Mouse (Mus musculus) midbrain, embryonic 14.5 days (tissue): Measurements from ENCODE around the gene Tldc2. TPM values are rescaled to one million over a fixed set of nuclear protein-coding genes. Genes with fewer than 3 reads are reported as not detected.

Source experiments
- ATAC-seq: fragments of 200-750 bp; cut with Nextera tagmentation; 2 replicates; pipeline ENCODE4 v1.8.0; 2017; ENCODE audit warnings: moderate number of reproducible peaks, moderate library complexity; ENCODE audit not compliant: low FRiP score, low TSS enrichment
- DNase-seq: peaks from one replicate; pipeline ENCODE4 v3.0.0-alpha.2; 2015
- H3K27ac ChIP-seq: fragments of 300-500 bp; sonication (generic); replicated peaks from 2 replicates; pipeline ENCODE4 v1.5.1; 2014; ENCODE audit warnings: mild to moderate bottlenecking, low read depth, low read length, moderate library complexity
- H3K27me3 ChIP-seq: fragments of 300-500 bp; sonication (generic); 2 replicates; pipeline ENCODE4 v1.6.1; 2014; ENCODE audit warnings: low read length, control low read depth, mixed read lengths; ENCODE audit not compliant: control insufficient read depth, insufficient read depth
- H3K36me3 ChIP-seq: fragments of 300-500 bp; sonication (generic); 2 replicates; pipeline ENCODE4 v1.6.1; 2014; ENCODE audit warnings: low read length, control low read depth; ENCODE audit not compliant: control insufficient read depth, insufficient read depth
- H3K4me1 ChIP-seq: fragments of 300-500 bp; sonication (generic); 2 replicates; pipeline ENCODE4 v1.6.1; 2014; ENCODE audit warnings: mild to moderate bottlenecking, antibody characterized with exemption, low read length, control low read depth; ENCODE audit not compliant: control insufficient read depth, insufficient read depth
- H3K4me2 ChIP-seq: fragments of 300-500 bp; sonication (generic); 2 replicates; pipeline ENCODE4 v1.6.1; 2014; ENCODE audit warnings: mild to moderate bottlenecking, low read length, moderate library complexity
- H3K4me3 ChIP-seq: fragments of 300-500 bp; sonication (generic); replicated peaks from 2 replicates; pipeline ENCODE4 v1.5.1; 2014; ENCODE audit warnings: low read depth, low read length
- H3K9ac ChIP-seq: fragments of 300-500 bp; sonication (generic); replicated peaks from 2 replicates; pipeline ENCODE4 v1.6.1; 2014; ENCODE audit warnings: mild to moderate bottlenecking, low read length, moderate library complexity
- H3K9me3 ChIP-seq: fragments of 300-500 bp; sonication (generic); 2 replicates; pipeline ENCODE4 v1.6.1; 2016; ENCODE audit warnings: low read length, control low read depth, mixed read lengths; ENCODE audit not compliant: control insufficient read depth
- WGBS: fragments of 180-500 bp; shearing (Covaris S2); extraction: QIAGEN DNeasy Blood & Tissue Kit; methylation state at CpG from one replicate; pipeline ENCODE4 v1.1.7; 2014; 5-methylcytosine and 5-hydroxymethylcytosine counted together
- polyA plus RNA-seq: library from polyadenylated mRNA; unstranded; fragments of >200 nt; fragmentation: Nextera tagmentation; extraction: Ambion mirVana; gene quantifications from 2 replicates; pipeline ENCODE4 v1.2.1, GENCODE M21; 2014

The Tldc2 gene
- polyA plus RNA-seq, 1 experiment from 2014 or later: not detected

GRCm38 (mm10) chr2:157095005-157095755 is 8.3 kb downstream of the Tldc2 start:
- Histone ChIP-seq H3K4me3 (no peak overlapping the region), H3K9ac (no peak overlapping the region; the same call in 1 of the 2 replicates), H3K9me3 (no peaks in the 10 kb centered on the region), H3K4me1 (no peaks in the 10 kb centered on the region), H3K27ac (no peak overlapping the region), H3K36me3 (peaks cover 5% of the 10 kb centered on the region; the same call in 1 of the 2 replicates), H3K27me3 (no peaks in the 10 kb centered on the region), H3K4me2 (no peak overlapping the region)
- no peak; the same call in 1 of the 2 replicates for ATAC-seq
- DNase-seq: peak; percentile 90
- WGBS: 64% methylated on average over 9 of the region's 9 CpGs

DNA sequence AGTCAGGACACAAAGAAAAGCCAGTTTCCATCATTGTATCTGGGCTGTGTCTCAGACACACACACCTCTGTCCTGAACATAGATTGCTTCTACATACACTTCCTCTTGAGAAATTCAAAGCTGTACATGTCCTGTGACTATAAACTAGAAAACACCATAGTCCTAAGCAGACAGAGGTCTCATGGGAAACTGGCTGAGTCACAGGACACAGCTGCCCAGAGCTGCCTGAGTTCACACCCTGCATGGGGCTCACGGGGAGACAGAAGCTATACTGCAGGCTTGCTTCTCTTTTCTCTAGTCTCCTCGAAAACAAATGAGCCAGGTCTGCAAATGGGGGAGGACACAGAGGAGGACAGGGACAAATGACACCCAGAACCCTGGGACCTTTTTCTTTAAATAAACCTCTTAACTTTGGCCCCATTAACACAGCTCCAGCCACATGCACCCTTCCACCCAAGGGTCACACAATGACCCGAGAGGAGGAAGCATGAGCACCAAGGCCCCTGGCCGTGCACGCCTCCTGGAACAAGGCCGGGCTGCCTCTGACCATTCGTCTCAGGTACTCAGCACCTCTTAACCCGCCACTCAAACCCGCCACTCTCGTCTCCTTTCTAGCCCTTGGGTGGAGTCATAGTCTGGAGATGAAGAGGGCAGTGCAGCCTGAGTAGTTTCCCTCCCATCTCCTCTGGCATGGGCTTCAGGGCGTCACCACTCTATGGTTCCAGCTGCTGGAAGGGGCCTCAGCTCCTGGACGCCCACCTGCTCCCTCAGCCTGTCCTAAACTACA is 12.9 kb downstream of the Tldc2 start:
- Histone ChIP-seq H3K4me1 (no peaks in the 10 kb centered on the region), H3K9ac (no peak overlapping the region), H3K36me3 (peaks cover 20% of the 10 kb centered on the region; the same call in 1 of the 2 replicates), H3K27me3 (no peaks in the 10 kb centered on the region), H3K4me2 (no peak overlapping the region), H3K9me3 (no peaks in the 10 kb centered on the region), H3K27ac (no peak overlapping the region), H3K4me3 (no peak overlapping the region)
- ATAC-seq (no peak), DNase-seq (no peak)
- 91% methylated on average over 12 of the region's 12 CpGs for WGBS

DNA sequence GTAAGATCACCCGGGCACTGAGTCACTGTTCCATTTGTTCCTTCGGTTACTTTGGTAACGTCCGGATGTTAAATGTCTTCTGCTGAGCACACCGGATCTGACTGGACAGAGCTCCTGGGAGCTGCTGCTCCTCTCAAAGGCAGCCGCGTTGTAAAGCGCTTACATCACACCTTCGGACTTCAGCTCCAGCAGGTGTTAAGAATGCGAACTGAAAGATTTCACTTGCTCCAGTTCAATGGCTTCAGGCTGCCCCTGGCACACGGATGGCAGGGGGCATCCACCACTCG is 13.4 kb downstream of the Tldc2 start:
- H3K27ac ChIP-seq: no peak overlapping the region
- 90% methylated on average over 12 of the region's 12 CpGs for WGBS
- H3K9me3 ChIP-seq: no peaks in the 10 kb centered on the region
- no peak overlapping the region for H3K4me3 ChIP-seq
- no peaks in the 10 kb centered on the region for H3K4me1 ChIP-seq
- no peak for ATAC-seq
- no peak overlapping the region for H3K4me2 ChIP-seq
- no peak for DNase-seq
- H3K36me3 ChIP-seq: peaks cover 22% of the 10 kb centered on the region; the same call in 1 of the 2 replicates
- no peaks in the 10 kb centered on the region for H3K27me3 ChIP-seq
- no peak overlapping the region for H3K9ac ChIP-seq

GRCm38 (mm10) chr2:157101650-157102049 is 14.8 kb downstream of the Tldc2 start:
- Histone ChIP-seq H3K4me1 (no peaks in the 10 kb centered on the region), H3K9me3 (no peaks in the 10 kb centered on the region), H3K4me3 (no peak overlapping the region), H3K36me3 (peaks cover 22% of the 10 kb centered on the region; the same call in 1 of the 2 replicates), H3K27ac (no peak overlapping the region), H3K4me2 (no peak overlapping the region), H3K27me3 (no peaks in the 10 kb centered on the region), H3K9ac (no peak overlapping the region)
- WGBS: 98% methylated on average over 9 of the region's 9 CpGs
- no peak for DNase-seq
- no peak for ATAC-seq

- ATAC-seq (no peak), DNase-seq (no peak)
- H3K4me1 ChIP-seq: no peaks in the 10 kb centered on the region
- H3K9me3 ChIP-seq: no peaks in the 10 kb centered on the region
- no peak overlapping the region for H3K9ac ChIP-seq
- no peak overlapping the region for H3K4me3 ChIP-seq
- no peak overlapping the region for H3K4me2 ChIP-seq
- no peak overlapping the region for H3K27ac ChIP-seq
- no peaks in the 10 kb centered on the region for H3K27me3 ChIP-seq
- WGBS: 22% methylated on average over 2 of the region's 2 CpGs
- peaks cover 22% of the 10 kb centered on the region; the same call in 1 of the 2 replicates for H3K36me3 ChIP-seq
These were observed 15.4 kb downstream of the Tldc2 start for GRCm38 (mm10) chr2:157102256-157102655.

DNA sequence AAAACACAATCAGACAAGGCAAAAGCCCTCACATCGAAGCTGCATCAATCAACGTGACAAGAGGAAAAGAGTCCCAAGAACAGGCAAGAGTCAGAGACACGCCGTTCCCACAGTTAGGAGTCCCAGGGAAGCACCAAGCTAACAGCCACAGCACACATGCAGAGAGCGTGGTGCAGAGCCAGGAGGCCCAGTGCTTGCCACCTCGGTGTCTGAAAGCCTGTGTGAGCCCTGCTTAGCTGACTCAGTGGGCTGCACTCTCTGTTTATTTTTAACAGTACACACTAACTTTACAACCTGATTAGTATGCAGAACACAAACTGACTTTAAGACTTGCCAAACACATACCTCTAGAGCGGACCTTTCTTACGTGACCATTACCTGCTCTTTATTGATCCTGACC is 17.6 kb downstream of the Tldc2 start:
- Histone ChIP-seq H3K4me3 (no peak overlapping the region), H3K36me3 (peaks cover 24% of the 10 kb centered on the region; the same call in 1 of the 2 replicates), H3K27ac (no peak overlapping the region), H3K4me2 (no peak overlapping the region), H3K4me1 (no peaks in the 10 kb centered on the region), H3K9ac (no peak overlapping the region), H3K9me3 (no peaks in the 10 kb centered on the region), H3K27me3 (no peaks in the 10 kb centered on the region)
- 91% methylated on average over 8 of the region's 8 CpGs for WGBS
- ATAC-seq: no peak
- no peak for DNase-seq

GRCm38 (mm10) chr2:157108236-157108635 is 21.4 kb downstream of the Tldc2 start:
- Histone ChIP-seq H3K27ac (no peak overlapping the region), H3K9ac (no peak overlapping the region), H3K4me3 (no peak overlapping the region), H3K4me1 (no peaks in the 10 kb centered on the region), H3K9me3 (no peaks in the 10 kb centered on the region), H3K27me3 (no peaks in the 10 kb centered on the region), H3K36me3 (peaks cover 20% of the 10 kb centered on the region; the same call in 1 of the 2 replicates), H3K4me2 (no peak overlapping the region)
- no peak for DNase-seq
- WGBS: 90% methylated on average over 4 of the region's 4 CpGs
- no peak for ATAC-seq

DNA sequence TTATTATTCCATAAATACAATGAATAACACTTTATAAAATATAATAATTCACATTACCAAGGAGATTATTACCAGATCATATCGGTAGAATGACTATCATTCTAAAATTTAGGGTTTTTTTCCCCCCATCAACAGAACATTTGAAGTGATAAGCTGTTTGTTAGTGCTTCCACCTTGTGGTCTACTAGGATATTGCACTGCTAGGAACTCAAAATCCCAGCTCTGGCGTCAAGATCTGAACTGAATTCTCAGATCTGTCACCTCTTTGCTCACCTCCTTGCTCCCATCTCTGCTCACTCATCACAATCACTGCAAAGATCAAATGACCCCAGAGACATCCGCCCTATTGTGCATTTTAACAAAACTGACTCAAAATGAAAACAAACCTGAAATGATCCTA is 30.1 kb downstream of the Tldc2 start:
- Histone ChIP-seq H3K9ac (no peak overlapping the region), H3K4me3 (no peak overlapping the region), H3K27me3 (no peaks in the 10 kb centered on the region), H3K9me3 (no peaks in the 10 kb centered on the region), H3K36me3 (peaks cover 27% of the 10 kb centered on the region), H3K4me2 (no peak overlapping the region), H3K27ac (no peak overlapping the region), H3K4me1 (no peaks in the 10 kb centered on the region)
- 23% methylated on average over 3 of the region's 3 CpGs for WGBS
- DNase-seq (peak; percentile 77), ATAC-seq (no peak)

DNA sequence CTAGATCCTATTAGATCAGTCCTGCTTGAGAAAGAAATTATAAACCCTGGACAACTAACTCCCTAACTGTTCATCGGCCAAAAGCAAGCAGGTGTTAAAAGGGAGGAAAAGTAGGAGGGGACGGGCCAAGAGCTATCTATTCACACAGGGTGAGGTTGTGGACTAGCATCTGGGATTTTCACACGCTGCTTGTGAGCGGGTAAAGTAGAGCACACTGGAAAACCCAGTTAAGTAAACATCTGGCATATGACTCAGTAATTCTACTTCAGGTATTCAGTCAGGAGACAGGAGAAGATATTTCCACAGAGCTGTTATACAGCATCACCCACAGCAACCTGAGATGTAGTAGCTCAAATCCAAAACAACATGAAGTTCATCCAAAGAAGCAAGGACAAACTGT is 31.7 kb downstream of the Tldc2 start:
- no peak overlapping the region for H3K9ac ChIP-seq
- H3K4me1 ChIP-seq: no peaks in the 10 kb centered on the region
- ATAC-seq (no peak), DNase-seq (no peak)
- WGBS: 88% methylated on average over 4 of the region's 4 CpGs
- H3K9me3 ChIP-seq: no peaks in the 10 kb centered on the region
- H3K4me2 ChIP-seq: no peak overlapping the region
- H3K36me3 ChIP-seq: peaks cover 24% of the 10 kb centered on the region
- H3K4me3 ChIP-seq: no peak overlapping the region
- H3K27me3 ChIP-seq: no peaks in the 10 kb centered on the region
- no peak overlapping the region for H3K27ac ChIP-seq
